Mouse (Mus musculus) kidney, adult 2 months (tissue): ENCODE results near the gene Golm1. TPM values are rescaled to one million over a fixed set of nuclear protein-coding genes. Genes with fewer than 3 reads are reported as not detected.

ENCODE experiments used
- DNase-seq: peaks from one replicate; pipeline ENCODE4 v3.0.0; 2021
- H3K27ac ChIP-seq: fragments of 200-500 bp; 2 replicates; pipeline ENCODE4 v1.5.1; 2012; ENCODE audit warnings: low read depth, low read length, control low read depth, inconsistent platforms; ENCODE audit not compliant: insufficient read depth
- H3K27me3 ChIP-seq: fragments of 200-500 bp; replicated peaks from 2 replicates; pipeline ENCODE4 v1.6.1; 2012; ENCODE audit warnings: mild to moderate bottlenecking, moderate library complexity, low read length, inconsistent platforms; ENCODE audit not compliant: control insufficient read depth, insufficient read depth
- H3K36me3 ChIP-seq: fragments of 200-500 bp; 2 replicates; pipeline ENCODE4 v1.6.1; 2012; ENCODE audit warnings: mild to moderate bottlenecking, moderate library complexity, low read length, inconsistent platforms; ENCODE audit not compliant: control insufficient read depth, insufficient read depth
- H3K4me1 ChIP-seq: fragments of 200-500 bp; 2 replicates; pipeline ENCODE4 v1.6.1; 2011; ENCODE audit warnings: low read length; ENCODE audit not compliant: control insufficient read depth, insufficient read depth
- H3K4me3 ChIP-seq: fragments of 200-500 bp; 2 replicates; pipeline ENCODE4 v1.5.1; 2011; ENCODE audit warnings: mild to moderate bottlenecking, low read depth, low read length, control low read depth; ENCODE audit not compliant: insufficient read depth
- CTCF ChIP-seq: fragments of 200-500 bp; conservative IDR thresholded peaks from 2 replicates; pipeline ENCODE4 v1.5.1; 2011; ENCODE audit warnings: low read depth, mild to moderate bottlenecking, control low read depth, low read length, moderate library complexity, mixed read lengths; ENCODE audit not compliant: insufficient read depth, insufficient read length
- POLR2A ChIP-seq: fragments of 200-500 bp; IDR thresholded peaks from one replicate; pipeline ENCODE4 v1.6.1; 2011; ENCODE audit warnings: low read depth, low read length, control low read depth
- WGBS: fragments of 180-500 bp; shearing (Covaris S2); methylation state at CpG from one replicate; pipeline ENCODE4 v1.1.7; 2018; 5-methylcytosine and 5-hydroxymethylcytosine counted together
- polyA plus RNA-seq: library from polyadenylated mRNA; depleted of rRNA; stranded (reverse); fragments of >200 nt; gene quantifications from 2 replicates; pipeline ENCODE4 v1.2.3, GENCODE M21; 2012; rRNA removed

The Golm1 gene
- polyA plus RNA-seq, 1 experiment = 6.5 TPM

DNA sequence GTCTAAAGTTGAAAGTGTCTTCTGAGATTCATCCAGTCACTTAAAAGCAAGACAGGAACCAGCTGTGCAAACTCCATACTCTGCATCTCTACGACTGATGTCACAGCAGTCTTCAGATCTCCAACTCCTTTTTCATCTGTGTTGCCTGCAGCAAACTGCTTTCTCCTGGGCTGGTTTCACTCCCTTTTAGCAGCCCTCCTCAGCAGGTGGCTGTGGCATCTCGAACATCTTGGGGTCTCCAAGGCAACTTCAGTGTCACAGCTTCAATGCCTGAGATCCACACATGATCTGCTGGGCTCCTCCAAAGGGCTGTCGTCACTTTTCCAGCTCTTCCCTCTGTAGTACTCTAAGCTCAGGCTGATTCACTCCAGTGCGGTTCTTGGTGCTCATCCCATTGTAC is 84.9 kb downstream of the Golm1 start:
- no peak for TF ChIP-seq POLR2A
- TF ChIP-seq CTCF = no peak
- no peak overlapping the region for H3K27ac ChIP-seq
- no peak overlapping the region for H3K4me3 ChIP-seq
- H3K27me3 ChIP-seq = no peaks in the 10 kb centered on the region
- no peaks in the 10 kb centered on the region for H3K4me1 ChIP-seq
- no peak for DNase-seq
- WGBS = 87% methylated on average over 4 of the region's 4 CpGs
- peaks cover 3% of the 10 kb centered on the region; the same call in 1 of the 2 replicates for H3K36me3 ChIP-seq

GRCm38 (mm10) chr13:59589672-59590071 is 85.9 kb downstream of the Golm1 start:
- peaks cover 3% of the 10 kb centered on the region; the same call in 1 of the 2 replicates for H3K36me3 ChIP-seq
- H3K4me3 ChIP-seq = no peak overlapping the region
- no peak overlapping the region for H3K27ac ChIP-seq
- TF ChIP-seq CTCF (no peak), POLR2A (no peak)
- 92% methylated on average over 4 of the region's 4 CpGs for WGBS
- H3K27me3 ChIP-seq = no peaks in the 10 kb centered on the region
- no peak for DNase-seq
- no peaks in the 10 kb centered on the region for H3K4me1 ChIP-seq

DNA sequence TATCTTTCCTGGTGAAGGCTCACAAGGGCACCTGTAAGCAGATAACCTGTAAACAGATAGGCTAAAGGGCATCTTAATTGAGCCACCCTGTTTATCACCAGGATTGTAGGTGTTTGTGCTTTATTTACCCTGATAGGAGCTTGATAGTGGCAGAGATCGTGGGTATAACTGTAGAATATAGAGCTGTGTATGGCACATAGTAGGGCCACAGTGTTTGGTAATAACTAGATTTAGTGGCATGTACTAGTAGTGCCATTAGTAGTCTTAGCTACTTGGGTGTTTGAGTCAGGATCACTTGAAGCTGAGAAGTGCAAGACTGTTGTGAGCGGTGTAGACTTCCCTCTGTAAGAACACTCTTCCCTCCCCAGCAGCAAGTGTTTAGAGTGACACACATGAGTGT is 88.4 kb downstream of the Golm1 start:
- H3K27me3 ChIP-seq = no peaks in the 10 kb centered on the region

GRCm38 (mm10) chr13:59585648-59586005 is 90.0 kb downstream of the Golm1 start:
- Histone ChIP-seq H3K36me3 (no peaks in the 10 kb centered on the region), H3K27me3 (no peaks in the 10 kb centered on the region), H3K27ac (peak overlapping the region; percentile 36; the same call in 1 of the 2 replicates), H3K4me1 (no peaks in the 10 kb centered on the region), H3K4me3 (peak overlapping the region; percentile 81)
- WGBS = under 1% methylated on average over 28 of the region's 28 CpGs
- TF ChIP-seq CTCF (no peak), POLR2A (no peak)
- DNase-seq = peak; percentile 37

More for the DNA sequence above, 88.4 kb downstream of the Golm1 start:
- H3K4me1 ChIP-seq = no peaks in the 10 kb centered on the region
- DNase-seq = no peak
- WGBS = 98% methylated on average over 2 of the region's 2 CpGs
- no peak overlapping the region for H3K27ac ChIP-seq
- TF ChIP-seq CTCF = no peak
- no peak for TF ChIP-seq POLR2A
- H3K4me3 ChIP-seq = no peak overlapping the region
- H3K36me3 ChIP-seq = no peaks in the 10 kb centered on the region; the same call in 1 of the 2 replicates

- under 1% methylated on average over 83 of the region's 83 CpGs for WGBS
- TF ChIP-seq POLR2A (peak; percentile 45), CTCF (no peak)
- peak within 1 kb of the TSS; percentile 81 for H3K4me3 ChIP-seq
- no peaks in the 10 kb centered on the region for H3K4me1 ChIP-seq
- no peaks in the 10 kb centered on the region for H3K27me3 ChIP-seq
- peak; percentile 100 for DNase-seq
- no peaks in the 10 kb centered on the region for H3K36me3 ChIP-seq
- peak within 1 kb of the TSS; percentile 68 for H3K27ac ChIP-seq
These were observed 90.5 kb downstream of the Golm1 start, which contains the start of the genes Agtpbp1 and Naa35 for GRCm38 (mm10) chr13:59584947-59585647. Gene Agtpbp1, minus strand, starts transcription at chr13:59585227. Gene Naa35, plus strand, starts transcription at chr13:59585259.

Other genes with a start within 250 kb of the Golm1 start
- gene Agtpbp1, start 90.6 kb downstream of the Golm1 start, polyA plus RNA-seq = 7.0 and 7.6 TPM in 2 replicates
- 24.0 and 28.1 TPM in 2 replicates for gene Naa35, start 90.6 kb downstream of the Golm1 start, polyA plus RNA-seq
- gene 4921517D22Rik, start 18.3 kb upstream of the Golm1 start, polyA plus RNA-seq = not detected in 2 replicates
- gene Spata31d1a, start 34.5 kb upstream of the Golm1 start, polyA plus RNA-seq = not detected in 2 replicates
- gene Spata31d1b, start 36.5 kb upstream of the Golm1 start, polyA plus RNA-seq = 0.03 TPM in 2 replicates
- 0.05 TPM in 1 of 2 replicates, not detected in the other for gene Spata31d1d, start 55.9 kb upstream of the Golm1 start, polyA plus RNA-seq
- gene 1700014D04Rik, start 70.9 kb upstream of the Golm1 start, polyA plus RNA-seq = 0.09 TPM in 1 of 2 replicates, not detected in the other
- gene Isca1, start 94.0 kb upstream of the Golm1 start, polyA plus RNA-seq = 164 and 171 TPM in 2 replicates
- not detected in 2 replicates for gene Gm49354, start 106.4 kb upstream of the Golm1 start, polyA plus RNA-seq
- 14.5 and 14.6 TPM in 2 replicates for gene Tut7, start 147.3 kb upstream of the Golm1 start, polyA plus RNA-seq